Mouse (Mus musculus): ENCODE measurements around the gene Rela.
"Not testable (repeated sequence)": the region's sequence is repeated elsewhere in the genome, so short reads cannot be mapped to it uniquely, and the experiment has no call there.

Gene Rela

DNA sequence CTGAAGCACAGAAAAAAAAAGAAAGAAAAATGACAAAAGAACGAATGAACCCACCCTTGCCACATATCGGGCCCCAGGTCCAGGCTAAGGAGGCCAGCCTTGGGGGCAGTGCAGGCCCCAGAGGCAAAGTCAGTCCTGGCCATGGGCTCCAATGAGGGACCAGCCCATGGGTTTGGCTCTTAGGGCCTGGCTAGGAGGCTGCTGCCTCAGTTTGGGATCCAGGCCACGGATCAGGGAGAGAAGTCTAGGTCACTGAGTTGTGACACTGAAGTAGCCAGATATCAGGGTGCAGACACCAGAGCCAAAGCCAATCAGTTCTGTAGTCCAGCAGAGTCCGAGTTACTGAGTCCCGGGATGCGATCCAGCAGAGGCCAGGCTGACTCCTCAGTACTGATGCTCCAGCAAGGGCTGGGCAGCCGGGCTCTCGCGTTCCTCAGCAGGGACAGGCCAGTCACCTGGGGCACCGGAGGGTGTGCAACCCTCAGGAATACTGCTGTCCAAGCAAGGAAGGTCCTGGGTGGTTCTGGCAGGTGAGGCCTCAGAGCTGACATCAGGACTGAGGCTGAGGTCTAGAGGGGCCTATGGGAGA, 27.5 kb downstream of the Rela start:
- DNase-seq (ENCODE audit: extremely low read depth, low read depth), result no peak

DNA sequence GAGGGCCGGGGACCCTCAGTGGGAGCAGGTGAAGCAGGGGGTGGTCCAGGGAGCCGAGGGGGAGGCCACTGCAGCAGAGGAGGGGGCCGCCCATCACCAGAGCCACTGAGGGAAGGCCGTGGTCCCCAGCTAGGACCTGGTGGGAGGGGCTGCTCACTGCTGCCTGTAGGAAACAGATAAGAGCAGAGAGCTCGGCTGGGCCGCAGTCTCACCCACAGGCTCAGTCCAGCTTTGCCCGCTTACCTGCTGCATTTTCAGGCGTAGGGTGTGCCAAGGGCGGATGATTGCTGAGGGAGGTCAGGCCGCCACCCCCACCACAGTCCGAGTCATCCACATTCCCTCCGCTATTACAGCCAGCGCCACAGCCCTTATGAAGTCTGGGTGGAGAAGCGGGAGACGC, 28.2 kb downstream of the Rela start:
- DNase-seq (ENCODE audit: extremely low read depth, low read depth), result peak; percentile 71

DNA sequence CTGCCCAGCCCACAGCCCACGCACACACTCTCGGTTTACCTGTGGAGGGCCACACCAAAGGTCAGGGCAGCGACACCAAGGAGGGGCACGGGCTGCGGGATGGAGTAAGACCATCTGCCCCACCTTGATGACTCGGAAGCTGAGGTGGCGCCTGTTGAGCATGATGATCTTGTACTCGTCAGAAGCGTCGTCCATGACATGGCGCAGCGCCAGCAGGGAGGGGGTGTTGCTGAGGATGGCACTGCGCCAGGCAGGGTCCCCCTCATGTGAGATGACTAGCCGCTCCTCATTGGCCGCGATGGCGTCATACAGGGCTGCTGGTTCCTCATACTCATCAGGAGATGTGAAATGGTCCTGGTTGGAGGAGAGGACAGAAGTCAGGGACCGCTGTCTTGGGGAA, 29.1 kb downstream of the Rela start:
- no peak for DNase-seq (ENCODE audit: extremely low read depth, low read depth)

DNA sequence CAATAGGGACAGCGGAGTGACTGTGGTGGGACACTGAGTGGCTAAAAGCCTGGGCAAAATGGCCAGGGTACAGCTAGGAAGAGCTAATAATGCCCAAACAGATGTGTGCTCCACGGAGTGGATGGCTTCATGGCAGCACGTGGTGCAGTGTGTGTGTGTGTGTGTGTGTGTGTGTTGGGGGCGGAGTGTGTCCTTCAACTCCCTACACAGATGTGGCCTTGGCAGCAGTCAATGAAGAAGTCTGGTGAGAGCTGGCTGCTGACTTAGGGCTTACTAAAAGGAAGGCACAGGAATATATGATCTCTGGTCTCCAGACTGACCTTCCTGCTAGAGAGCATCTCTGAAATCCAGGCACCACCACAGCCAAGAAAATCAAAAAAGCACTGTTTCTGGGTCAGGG, 31.1 kb downstream of the Rela start:
- DNase-seq (ENCODE audit: extremely low read depth, low read depth), result no peak

DNA sequence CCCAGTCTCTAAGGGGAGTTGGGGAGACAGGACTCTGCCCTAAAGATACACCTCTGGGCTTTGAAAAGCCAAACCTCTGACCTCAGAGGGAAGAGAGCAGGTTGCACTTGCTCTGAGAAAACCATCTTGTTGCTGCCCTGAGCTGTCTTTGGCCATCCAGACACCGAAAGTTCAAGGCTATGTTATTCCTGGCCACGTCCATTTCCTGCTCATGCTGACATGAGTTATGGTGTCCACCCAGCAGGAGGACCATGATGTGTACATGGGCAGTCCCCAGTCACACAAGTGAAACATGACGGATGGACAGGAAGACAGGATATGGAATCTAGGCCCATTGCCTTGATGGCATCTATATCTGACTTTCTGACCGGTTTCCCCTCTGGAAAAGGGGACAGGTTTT, 43.1 kb downstream of the Rela start:
- no peak for DNase-seq (ENCODE audit: extremely low read depth, low read depth)

DNA sequence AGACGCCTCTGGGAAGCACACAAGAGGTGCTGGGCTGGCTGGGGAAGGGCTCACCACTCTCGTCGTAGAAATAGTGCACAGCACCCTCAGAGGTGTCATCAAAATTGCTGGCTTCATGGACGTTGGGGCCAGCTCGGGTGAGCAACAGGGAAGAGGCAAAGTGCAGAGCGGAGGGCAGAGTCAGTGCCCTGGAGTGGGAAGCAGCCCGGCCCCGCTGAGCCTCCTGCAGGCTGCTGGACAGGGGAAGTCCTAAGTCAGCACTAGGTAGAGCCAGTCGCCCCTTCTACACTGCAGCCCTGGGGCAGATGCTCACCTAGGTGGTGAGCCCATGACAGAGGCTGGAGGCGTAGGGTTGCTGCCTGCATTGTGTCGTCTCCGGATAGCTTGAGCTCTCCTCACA, 47.0 kb downstream of the Rela start:
- no peak for DNase-seq (ENCODE audit: extremely low read depth, low read depth)

DNA sequence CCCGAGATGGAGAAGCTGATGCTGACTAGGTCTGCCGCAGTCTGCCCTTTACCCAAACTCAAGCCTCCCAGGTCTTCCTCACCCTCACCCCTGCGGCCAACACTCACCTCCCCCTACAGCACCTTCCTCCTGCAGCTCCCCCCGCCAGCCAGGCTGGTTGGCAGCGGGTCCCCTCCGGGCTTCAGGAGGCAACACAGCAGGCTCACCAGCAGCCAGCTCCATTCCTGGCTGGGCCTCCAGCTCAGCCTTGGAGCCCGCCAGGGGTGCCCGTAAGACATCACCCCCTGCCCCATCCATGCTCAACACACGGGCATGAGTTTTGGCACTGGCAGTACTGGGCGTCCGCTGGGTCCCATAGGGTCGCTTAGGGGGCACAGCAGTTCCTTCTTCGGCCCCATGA, 47.7 kb downstream of the Rela start:
- no peak for DNase-seq (ENCODE audit: extremely low read depth, low read depth)

DNA sequence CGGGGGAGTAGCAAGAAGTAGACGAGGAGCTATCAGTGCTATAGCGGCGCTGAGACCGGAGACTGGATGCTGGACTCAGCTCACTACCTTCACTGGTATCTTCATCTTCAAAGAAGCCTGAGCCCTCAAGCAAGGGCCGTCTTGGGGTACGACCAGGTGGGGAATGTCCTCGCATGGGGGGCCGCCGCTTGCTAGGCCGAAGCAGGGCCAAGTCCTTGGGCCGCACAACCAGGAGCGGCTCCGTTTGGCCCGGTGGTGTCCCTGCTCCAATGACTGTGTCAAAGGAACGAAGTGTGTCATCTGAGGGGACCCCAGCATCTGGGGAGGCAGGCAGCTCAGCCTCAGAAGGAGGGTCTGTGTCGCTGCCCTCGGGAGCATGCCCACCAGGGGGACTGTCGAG, 48.1 kb downstream of the Rela start:
- no peak for DNase-seq (ENCODE audit: extremely low read depth, low read depth)

DNA sequence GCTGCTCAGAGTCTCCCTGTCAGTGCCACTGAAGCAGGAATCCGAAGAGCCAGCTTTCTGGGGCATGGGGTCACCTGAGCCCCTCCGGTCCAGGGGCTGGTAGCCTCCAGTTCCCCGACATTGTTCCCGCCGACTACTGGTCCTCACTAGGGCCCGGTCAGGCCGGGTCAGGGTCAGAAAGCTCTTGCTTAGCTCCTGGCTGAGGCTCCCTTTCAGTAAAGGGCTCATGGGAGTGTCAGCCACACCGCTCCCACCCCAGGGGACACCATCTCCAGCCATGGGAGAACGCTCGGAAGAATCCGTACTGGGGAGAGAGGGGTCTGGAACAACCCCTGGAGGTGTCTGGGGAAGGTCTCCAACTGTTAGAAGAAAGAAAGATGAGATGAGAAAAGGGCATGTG, 48.6 kb downstream of the Rela start:
- DNase-seq (ENCODE audit: extremely low read depth, low read depth), result no peak

DNA sequence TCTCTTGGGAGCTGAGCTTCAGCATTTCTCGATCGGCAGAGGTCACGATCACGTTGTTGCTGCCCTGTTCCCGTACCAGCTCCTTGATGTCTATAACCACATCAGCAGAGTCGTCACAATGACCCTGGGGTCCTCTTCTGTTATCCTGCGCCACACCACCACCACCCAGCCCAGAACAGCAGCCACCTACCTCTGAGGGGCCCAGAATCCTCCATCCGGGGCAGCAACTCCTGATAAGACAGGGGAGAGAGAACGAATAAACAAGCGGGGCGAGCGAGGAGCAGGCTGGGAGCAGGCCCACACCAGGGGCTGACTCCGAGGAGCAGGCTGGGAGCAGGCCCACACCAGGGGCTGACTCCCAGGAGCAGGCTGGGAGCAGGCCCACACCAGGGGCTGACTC, 49.2 kb downstream of the Rela start:
- no peak for DNase-seq (ENCODE audit: extremely low read depth, low read depth)

DNA sequence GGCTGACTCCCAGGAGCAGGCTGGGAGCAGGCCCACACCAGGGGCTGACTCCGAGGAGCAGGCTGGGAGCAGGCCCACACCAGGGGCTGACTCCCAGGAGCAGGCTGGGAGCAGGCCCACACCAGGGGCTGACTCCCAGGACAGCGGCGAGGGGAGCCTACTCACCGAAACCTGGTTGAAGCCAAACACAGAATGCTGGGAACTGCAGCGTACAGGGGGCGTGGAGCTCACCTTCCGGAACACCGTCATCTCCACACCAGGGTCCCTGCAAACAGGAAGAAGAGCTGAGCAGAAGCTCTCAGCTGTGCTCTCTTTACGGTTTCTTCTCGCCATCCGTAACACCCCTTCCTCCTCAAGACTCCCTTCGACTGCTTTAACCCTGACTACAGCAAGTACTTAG, 49.7 kb downstream of the Rela start:
- not testable (repeated sequence) for DNase-seq (ENCODE audit: extremely low read depth, low read depth)

DNA sequence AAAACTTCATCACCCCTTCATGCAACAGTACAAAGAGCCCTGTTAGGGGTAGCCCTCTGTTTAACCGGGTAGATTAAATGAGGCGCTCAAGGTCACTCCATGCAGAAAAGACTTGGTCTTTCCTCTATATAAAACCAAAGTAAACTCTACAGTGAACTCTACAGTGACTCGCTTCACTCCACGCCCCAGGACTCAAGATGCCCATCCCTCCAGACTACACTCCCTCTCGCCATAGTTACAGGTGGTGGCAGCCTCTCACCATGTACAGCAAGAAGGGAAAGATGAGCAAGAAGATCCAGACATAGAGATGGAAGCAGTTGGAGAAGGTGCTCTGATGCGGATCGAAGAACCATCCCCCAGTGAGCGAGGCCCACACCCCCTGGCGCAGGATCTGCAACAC, 50.5 kb downstream of the Rela start:
- DNase-seq (ENCODE audit: extremely low read depth, low read depth), result no peak

DNA sequence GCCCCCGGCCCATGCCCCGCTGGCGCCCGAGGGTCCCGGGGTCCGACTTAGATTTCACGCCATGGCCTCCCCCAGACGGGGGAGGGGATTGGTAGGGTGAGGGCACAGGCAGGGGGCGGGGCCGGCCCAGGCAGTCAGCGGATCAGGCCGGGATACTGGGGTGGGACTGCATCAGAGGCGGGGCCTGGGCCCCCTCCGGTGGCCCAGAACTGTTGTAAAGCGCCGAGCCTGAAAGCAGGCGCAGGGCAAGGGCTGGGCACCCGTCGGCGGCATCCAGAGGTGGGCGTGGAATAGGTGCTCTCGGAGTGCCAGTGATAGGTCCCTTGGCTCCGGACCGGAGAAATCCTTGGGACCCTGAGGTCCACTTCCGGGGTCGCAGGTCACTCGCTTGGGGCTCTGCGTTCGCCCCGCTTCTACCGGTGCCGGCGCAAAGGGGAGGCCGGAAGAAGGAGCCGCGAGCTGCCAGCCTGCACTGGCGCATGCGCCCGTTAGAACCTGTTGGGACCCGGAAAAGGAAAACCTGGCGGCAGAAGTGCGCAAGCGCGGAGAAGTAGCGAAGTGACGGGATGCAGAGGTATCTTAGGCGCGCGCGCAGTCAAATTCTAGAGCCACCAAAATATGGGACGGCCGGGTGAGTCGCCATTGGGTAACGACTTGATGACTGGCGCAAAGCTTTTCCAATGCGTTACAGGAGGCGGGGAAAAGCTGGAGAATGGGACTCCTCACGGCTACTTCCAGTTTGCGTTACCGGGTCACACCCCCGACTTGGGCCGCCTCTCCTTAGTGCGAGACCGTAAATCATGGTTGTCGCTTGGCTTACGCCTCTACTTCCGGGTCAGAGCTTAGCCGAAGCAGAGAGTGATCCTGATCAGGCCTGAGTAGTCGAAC, 51.2 kb downstream of the Rela start, which contains the start of the genes Map3k11 and Pcnx3:
TSS of gene Map3k11 (plus strand) at position 543 of the 888 bp plus-strand sequence.
TSS of gene Pcnx3 (minus strand) at position 709 of the 888 bp plus-strand sequence.
- peak; percentile 97 for DNase-seq (ENCODE audit: extremely low read depth, low read depth)

DNA sequence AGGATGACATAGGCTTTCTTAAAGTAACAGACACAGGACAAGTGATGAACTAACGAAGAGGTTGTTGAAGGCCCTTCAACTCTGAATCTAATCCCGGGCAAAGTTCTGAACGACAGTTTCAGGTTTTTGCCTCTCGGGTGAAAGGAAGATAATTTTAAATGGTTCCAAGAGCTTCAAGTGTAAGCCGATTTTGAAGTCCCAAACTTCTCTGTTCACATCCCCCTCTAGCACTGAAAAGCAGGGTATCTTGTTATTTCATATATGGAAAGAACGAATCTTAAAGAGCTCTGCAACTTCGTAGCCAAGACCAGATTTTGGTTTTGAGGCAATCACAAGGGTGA, 51.8 kb downstream of the Rela start:
- peak; percentile 32 for DNase-seq (ENCODE audit: extremely low read depth, low read depth)

DNA sequence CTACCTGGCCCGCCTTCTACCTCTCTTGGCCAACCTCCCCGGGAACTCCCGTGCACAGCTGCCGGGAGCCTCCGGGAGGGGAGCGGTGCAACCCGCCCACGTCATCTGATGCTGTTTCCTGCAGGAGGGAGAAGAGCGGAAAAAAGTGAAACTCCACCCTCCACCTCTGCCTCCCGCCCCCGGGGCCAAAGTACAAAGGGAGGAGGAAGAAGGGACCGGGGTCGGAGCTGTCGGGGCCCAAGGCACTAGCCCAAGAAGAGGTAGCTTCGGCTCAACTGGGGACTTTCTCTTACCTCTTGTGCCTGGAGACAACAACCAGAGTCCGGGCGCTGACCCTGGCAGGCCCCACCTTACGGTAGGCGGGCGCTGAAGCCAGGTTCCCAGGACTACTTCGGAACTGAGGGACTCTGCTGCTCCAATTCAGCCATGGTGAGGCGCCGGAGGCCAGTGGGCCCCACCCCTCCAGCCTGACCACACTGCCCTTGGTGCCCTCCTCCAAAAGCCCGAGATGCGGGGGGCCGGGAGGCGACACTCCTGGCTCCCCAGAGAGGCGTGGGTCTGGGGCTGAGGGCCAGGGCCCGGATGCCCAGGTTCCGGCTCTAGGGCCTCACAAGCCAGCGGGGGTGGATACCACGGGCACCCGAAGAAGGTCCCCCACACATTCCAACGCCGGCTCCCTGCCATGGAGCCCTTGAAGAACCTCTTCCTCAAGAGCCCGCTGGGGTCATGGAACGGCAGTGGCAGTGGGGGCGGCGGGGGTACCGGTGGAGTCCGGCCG, 52.5 kb downstream of the Rela start:
- peak; percentile 75 for DNase-seq (ENCODE audit: extremely low read depth, low read depth)

DNA sequence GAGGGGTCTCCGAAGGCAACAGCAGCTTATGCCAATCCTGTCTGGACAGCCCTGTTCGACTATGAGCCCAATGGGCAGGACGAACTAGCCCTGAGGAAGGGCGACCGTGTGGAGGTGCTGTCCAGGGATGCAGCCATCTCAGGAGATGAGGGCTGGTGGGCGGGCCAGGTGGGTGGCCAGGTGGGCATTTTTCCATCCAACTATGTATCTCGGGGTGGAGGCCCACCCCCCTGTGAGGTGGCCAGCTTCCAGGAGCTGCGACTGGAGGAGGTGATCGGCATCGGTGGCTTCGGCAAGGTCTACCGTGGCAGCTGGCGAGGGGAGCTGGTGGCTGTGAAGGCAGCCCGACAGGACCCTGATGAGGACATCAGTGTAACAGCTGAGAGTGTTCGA, 53.1 kb downstream of the Rela start:
- DNase-seq (ENCODE audit: extremely low read depth, low read depth), result no peak

DNA sequence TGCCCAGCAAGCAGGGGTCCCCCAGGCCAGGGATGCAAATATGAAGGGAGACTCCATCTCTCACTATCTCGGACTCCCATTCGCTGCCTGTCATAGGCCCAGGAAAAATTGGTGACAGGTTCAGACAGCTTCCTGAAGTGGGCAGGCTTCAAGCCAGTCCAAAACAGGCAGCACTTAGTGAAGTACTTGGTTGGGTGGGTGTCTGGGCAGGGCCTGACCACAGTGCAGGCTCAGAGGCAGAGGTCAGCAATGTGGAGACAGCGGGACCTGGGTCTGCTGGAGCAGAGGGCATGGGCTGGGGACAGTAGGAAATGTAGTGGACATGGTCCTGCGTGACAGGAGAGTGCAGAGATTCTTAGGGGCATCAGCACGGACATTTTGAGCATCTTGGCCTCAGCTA, 54.3 kb downstream of the Rela start:
- DNase-seq (ENCODE audit: extremely low read depth, low read depth), result no peak

DNA sequence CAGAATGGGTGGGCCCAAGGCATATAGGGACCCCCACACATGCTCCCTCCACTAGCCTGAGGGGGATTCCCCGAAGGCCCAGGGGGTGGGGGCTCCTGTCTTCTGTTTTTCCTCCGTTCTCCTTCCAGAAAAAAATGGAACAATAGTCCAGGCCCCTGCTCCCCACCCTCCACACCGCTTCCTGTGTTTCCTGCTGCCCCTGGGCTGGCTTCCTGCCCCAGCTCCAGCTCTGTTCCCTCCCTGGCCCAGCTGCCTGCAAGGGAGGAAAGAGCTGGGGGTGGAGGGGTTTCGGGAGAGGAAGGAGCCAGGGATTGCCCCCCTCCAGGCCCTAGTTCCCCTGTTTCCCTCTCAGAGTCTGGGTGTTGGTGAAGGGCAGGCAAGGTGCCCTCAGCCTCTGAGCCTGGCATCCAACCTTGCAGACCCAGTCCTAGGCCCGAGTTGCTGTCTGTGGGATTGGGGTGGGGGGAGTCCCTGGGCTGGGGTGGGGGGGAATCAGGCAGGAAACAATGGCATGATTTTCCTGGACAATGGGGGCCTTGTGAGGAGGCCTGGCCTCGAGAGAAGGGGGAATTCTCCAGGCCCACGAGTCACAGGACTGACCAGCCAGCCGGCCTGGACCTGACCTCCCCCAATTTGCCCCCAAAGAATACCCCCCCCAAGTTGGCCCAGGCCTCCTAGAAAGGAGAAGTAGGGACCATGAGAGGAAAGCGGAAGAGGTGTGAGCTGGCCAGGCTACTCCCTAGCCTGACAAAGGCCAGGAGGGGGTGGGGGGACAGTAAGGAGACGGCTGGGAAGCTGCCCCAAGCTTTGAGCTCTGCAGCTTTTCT, 55.0 kb downstream of the Rela start:
- DNase-seq (ENCODE audit: extremely low read depth, low read depth), result peak; percentile 51

DNA sequence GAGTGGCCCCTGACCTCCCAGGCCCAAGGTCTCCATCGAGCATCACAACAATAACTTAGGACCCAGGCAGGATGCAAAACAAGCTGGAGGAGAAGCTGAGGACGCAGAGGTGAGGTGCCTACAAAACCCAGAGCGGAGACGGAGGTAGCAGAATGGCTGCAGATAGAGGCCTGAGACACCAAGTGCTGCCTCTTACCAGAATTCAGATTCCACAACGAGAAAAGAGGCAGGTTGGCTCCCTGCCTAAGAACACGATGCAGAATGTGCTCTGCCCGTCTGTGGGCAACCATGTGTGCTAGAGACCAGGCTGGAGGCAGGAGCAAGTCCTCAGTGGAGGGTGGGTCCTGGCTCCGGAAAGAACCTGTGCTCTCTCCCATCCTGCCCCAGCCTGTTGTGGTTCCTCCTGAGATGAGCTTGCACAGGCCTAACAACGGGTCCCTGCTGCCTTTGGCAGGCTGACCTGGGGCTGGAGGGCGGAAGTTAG, 55.7 kb downstream of the Rela start:
- DNase-seq (ENCODE audit: extremely low read depth, low read depth), result no peak

DNA sequence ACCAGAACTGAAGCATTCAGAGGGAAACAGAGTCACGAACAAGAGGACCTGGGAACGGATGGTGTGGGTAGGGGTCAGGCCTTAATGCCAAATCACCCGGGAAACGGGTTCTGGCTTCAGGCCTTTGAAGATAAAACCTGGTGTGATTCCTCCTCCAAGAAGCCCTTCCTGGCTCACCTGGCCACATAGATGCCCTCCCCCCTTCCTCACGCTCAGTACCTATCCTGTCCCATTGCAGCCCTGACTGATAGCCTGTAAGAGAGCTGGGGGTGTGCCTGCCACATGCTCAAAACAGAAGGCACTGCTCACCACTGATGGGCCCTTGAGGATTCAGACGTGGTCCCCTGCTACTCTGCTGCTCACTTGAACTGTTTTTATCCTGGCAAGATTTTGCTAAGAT, 56.5 kb downstream of the Rela start:
- no peak for DNase-seq (ENCODE audit: extremely low read depth, low read depth)

DNA sequence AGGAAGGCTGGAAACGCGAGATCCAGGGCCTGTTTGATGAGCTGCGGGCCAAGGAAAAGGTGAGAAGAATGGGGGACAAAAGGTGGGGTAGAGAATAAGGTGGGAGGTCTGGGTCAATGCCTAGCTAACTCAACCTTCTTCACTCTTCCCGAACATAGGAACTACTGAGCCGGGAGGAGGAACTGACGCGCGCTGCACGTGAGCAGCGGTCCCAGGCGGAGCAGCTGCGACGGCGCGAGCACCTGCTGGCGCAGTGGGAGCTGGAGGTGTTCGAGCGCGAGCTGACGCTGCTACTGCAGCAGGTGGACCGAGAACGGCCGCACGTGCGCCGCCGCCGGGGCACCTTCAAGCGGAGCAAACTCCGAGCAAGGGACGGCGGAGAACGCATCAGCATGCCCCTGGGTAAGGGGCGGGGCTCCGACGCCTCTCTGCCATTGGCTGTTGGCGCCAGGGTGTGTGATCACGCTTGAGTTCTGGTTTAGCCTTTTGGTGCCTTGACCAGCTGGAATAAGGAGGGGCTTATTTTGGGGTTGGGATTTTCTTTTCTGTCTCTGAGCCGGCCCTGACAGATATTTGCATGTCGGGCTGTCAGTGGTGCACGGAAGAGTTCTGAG, 58.7 kb downstream of the Rela start:
- DNase-seq (ENCODE audit: extremely low read depth, low read depth), result no peak

All from MEL-GATA-1-ER (cell line).